Mouse (Mus musculus) lung, adult 2 months (tissue): ENCODE measurements at regions not wholly inside any gene's neighbourhood (a gene's known extent, or its start where the extent isn't known, plus 50 kb on each side); places are given as distances from the start of the nearest gene placed in this dataset.

Experiments
- CTCF ChIP-seq: fragments of 200-500 bp; IDR thresholded peaks from 2 replicates; pipeline ENCODE4 v1.5.1; 2011; ENCODE audit warnings: mild to moderate bottlenecking, low read length, control low read depth; ENCODE audit not compliant: insufficient read depth
- POLR2A ChIP-seq: fragments of 200-500 bp; IDR thresholded peaks from 2 replicates; pipeline ENCODE4 v1.6.1; 2011; ENCODE audit warnings: low read depth, mild to moderate bottlenecking, control low read depth, low read length, borderline replicate concordance; ENCODE audit errors: extremely low read depth

DNA sequence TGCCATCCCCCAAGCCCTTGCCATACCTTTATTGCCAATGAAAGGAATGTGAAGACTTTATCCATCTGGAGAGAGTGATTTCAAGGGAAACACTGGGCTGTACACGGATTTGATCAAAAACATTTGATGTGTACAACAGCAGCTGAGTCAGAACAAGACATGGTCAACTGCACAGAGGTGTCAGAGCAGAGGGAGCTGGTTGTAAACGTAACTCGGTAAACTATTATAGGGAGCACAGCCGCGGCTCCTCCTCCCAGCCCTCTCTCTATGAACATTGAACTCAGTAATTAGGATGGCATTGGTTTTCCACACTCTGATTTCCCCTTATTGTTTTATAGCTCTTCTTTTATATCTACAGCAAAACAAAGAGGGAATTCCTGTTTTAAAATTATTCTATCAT lies 750.8 kb upstream of the Intu start:
- no peak for TF ChIP-seq CTCF
- no peak for TF ChIP-seq POLR2A
